Mouse (Mus musculus) embryonic stem cell, embryonic (primary cell): Measurements from ENCODE around the gene Ldhc.
"Not testable (repeated sequence)": the region's sequence is repeated elsewhere in the genome, so short reads cannot be mapped to it uniquely, and the experiment has no call there.

Experiments used
- CTCF ChIA-PET, 4 experiments: fragments of 300-600 bp in 2 of 4; fragments of 350-600 bp in 2 of 4; sonication (Branson Sonifier 250); formaldehyde crosslinking; loops; one replicate each; lab custom pipeline; 2022; ENCODE audit warnings: inconsistent platforms in 2 of 4; lab: Charles Lee
- POLR2A ChIA-PET, 4 experiments: fragments of 300-600 bp in 2 of 4; fragments of 350-600 bp in 2 of 4; sonication (Branson Sonifier 250); formaldehyde crosslinking; loops; one replicate each; lab custom pipeline; 2022; ENCODE audit warnings: antibody characterized with exemption in 4 of 4, inconsistent platforms in 1 of 4; lab: Charles Lee

Ldhc gene

GRCm38 (mm10) chr7:46855866-46856560 lies 5.0 kb upstream of the Ldhc start:
- ChIA-PET POLR2A (interaction anchor here in 3 of 4 experiments (0.5 to 4.8 kb wide), 30 partner anchors 9 to 794 kb away, joined by 3 to 44 read pairs (median 4); partner anchors contain the start of genes Gtf2h1 (in 1 of the 3), Hps5 (in 1 of the 3) and Sergef (in 1 of the 3)), CTCF (interaction anchor here in 2 of 4 experiments (0.6 to 1.1 kb wide), 6 partner anchors 9 to 1874 kb away, joined by 3 to 4 read pairs (median 3); partner anchors contain the start of gene Uevld (in 1 of the 2))

GRCm38 (mm10) chr7:46857436-46857835 lies 3.6 kb upstream of the Ldhc start:
- POLR2A ChIA-PET, result interaction anchor here in 3 of 4 experiments (0.6 to 4.8 kb wide), 8 partner anchors 12 to 156 kb away, joined by 3 to 44 read pairs (median 4); partner anchors contain the start of gene Saal1 (in 1 of the 3)
- CTCF ChIA-PET, result no interaction called here

DNA sequence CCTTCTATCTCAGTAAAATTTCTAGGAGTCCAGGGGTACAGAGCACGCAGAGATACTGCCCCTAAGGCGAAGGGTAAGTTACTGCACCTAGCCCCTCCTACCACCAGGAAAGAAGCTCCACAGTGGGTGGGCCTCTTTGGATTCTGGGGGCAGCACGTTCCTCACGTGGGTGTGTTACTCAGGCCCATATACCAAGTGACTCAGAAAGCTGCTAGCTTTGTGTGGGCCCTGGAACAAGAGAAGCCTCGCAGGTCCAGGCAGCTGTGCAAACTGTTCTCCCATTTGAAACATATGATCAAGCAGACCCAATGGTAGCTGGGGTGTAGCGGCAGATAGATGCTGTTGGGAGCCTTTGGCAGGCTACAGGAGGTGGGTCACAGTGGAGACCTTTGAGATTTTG lies 2.0 kb upstream of the Ldhc start:
- ChIA-PET POLR2A (interaction anchor here in 3 of 4 experiments (0.7 to 2.1 kb wide), 15 partner anchors 9 to 220 kb away, joined by 3 to 15 read pairs (median 3); partner anchors contain the start of genes Gtf2h1 (in 1 of the 3), Hps5 (in 1 of the 3) and Sergef (in 1 of the 3)), CTCF (interaction anchor here in 2 of 4 experiments (0.6 to 1.0 kb wide), 3 partner anchors 9 to 163 kb away, joined by 3 to 4 read pairs (median 3); no protein-coding TSS in a partner anchor)

DNA sequence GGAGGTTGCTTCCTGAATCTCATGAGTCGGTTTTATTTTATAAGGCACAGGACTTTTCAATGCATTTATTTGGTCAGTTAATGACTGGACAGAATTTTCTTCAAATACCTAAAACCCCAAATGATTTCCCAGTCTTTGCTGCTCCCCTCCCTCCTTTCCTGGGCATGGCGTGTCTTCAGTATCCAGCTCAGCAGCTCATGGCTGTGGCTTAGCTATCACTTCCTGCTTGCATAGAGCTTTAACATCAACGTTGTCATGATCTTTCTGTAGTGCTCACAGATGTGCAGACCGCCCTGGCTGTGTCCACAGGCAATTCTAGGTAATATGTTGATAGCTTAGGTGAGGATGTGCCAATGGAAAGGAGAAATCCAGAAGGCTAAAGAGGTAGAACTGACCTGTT lies 11.0 kb downstream of the Ldhc start:
- CTCF ChIA-PET, result no interaction called here
- POLR2A ChIA-PET, result interaction anchor here in 1 of 4 experiments (1.2 kb wide), 1 partner anchor 38 kb away, joined by 4 read pairs; no protein-coding TSS in a partner anchor

GRCm38 (mm10) chr7:46876841-46877240 lies 15.8 kb downstream of the Ldhc start:
- CTCF ChIA-PET, result no interaction called here
- POLR2A ChIA-PET, result interaction anchor here in 1 of 4 experiments (0.5 to 1.6 kb wide), 2 partner anchors 10 to 53 kb away, joined by 3 to 7 read pairs; no protein-coding TSS in a partner anchor

- POLR2A ChIA-PET, result interaction anchor here in 1 of 4 experiments (0.5 kb wide), 1 partner anchor 10 kb away, joined by 7 read pairs; no protein-coding TSS in a partner anchor
- CTCF ChIA-PET, result no interaction called here
Observed at GRCm38 (mm10) chr7:46877255-46877654, 16.3 kb downstream of the Ldhc start.

DNA sequence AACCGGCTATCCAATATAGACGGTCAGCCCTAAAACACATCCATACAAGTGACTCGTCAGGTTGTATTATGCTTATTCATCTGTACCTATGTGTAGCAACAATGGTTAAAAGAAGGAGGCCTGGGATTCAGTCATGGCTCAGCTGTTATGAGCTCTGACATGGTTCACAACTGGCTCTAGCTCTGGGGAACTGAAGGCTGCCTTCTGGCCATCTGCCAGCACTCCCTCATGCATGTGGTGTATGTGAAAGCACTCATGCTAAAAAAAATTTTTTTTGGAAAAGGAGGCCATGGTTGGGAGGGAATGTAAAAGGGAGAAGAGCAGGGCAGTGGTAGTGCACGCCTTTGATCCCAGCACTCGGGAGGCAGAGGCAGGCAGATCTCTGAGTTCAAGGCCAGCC lies 18.8 kb downstream of the Ldhc start:
- CTCF ChIA-PET, result interaction anchor here in 1 of 4 experiments (0.6 kb wide), 1 partner anchor 323 kb away, joined by 5 read pairs; no protein-coding TSS in a partner anchor
- POLR2A ChIA-PET, result interaction anchor here in 2 of 4 experiments (0.9 to 1.2 kb wide), 2 partner anchors 84 to 127 kb away, joined by 3 to 5 read pairs; no protein-coding TSS in a partner anchor

- CTCF ChIA-PET, result no interaction called here
- POLR2A ChIA-PET, result no interaction called here
Observed at GRCm38 (mm10) chr7:46880992-46881391, 20.0 kb downstream of the Ldhc start.

GRCm38 (mm10) chr7:46881941-46882340 lies 20.9 kb downstream of the Ldhc start:
- CTCF ChIA-PET, result not testable (repeated sequence)
- POLR2A ChIA-PET, result interaction anchor here in 1 of 4 experiments (0.7 kb wide), 1 partner anchor 22 kb away, joined by 3 read pairs; no protein-coding TSS in a partner anchor

DNA sequence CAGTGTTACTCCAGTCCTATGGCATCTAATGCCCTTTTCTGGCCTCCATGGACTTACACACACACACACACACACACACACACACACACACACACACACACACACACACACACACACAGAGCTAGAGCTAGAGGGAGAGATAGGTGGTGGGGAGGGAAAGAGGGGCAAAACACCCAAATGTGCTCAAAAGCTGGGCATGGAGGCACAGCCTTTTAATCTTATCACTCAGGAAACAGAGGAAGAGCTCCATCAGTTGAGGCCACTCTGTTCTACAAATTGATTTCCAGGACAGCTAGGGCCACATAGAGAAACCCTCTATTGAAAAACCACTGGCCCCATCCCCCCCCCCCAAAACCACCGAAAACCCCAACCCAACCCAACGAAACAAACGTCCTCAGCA lies 22.3 kb downstream of the Ldhc start:
- ChIA-PET POLR2A (interaction anchor here (0.6 to 1.5 kb wide), 12 partner anchors 10 to 273 kb away, joined by 3 to 9 read pairs (median 4); partner anchors contain the start of gene Tsg101 (in 1 of the 4)), CTCF (interaction anchor here in 2 of 4 experiments (0.6 to 0.7 kb wide), 5 partner anchors 18 to 180 kb away, joined by 3 to 11 read pairs (median 3); partner anchors contain the start of gene Saal1 (in 1 of the 2))

GRCm38 (mm10) chr7:46895511-46895910 lies 34.5 kb downstream of the Ldhc start:
- ChIA-PET CTCF (no interaction called here), POLR2A (interaction anchor here in 1 of 4 experiments (1.0 to 1.2 kb wide), 2 partner anchors 13 to 114 kb away, joined by 3 read pairs; no protein-coding TSS in a partner anchor)

- ChIA-PET POLR2A (interaction anchor here in 2 of 4 experiments (0.6 to 1.8 kb wide), 4 partner anchors 9 to 22 kb away, joined by 3 to 7 read pairs (median 4); no protein-coding TSS in a partner anchor), CTCF (interaction anchor here in 1 of 4 experiments (0.6 kb wide), 1 partner anchor 183 kb away, joined by 3 read pairs; no protein-coding TSS in a partner anchor)
Observed at GRCm38 (mm10) chr7:46899343-46899742, 38.3 kb downstream of the Ldhc start.

- ChIA-PET POLR2A (interaction anchor here in 2 of 4 experiments (0.5 to 0.9 kb wide), 2 partner anchors 8 to 26 kb away, joined by 3 to 9 read pairs; partner anchors contain the start of gene Tsg101 (in 1 of the 2)), CTCF (no interaction called here)
Observed at GRCm38 (mm10) chr7:46911250-46911649, 50.2 kb downstream of the Ldhc start.

GRCm38 (mm10) chr7:46916376-46916775 lies 55.4 kb downstream of the Ldhc start:
- CTCF ChIA-PET, result no interaction called here
- POLR2A ChIA-PET, result interaction anchor here in 1 of 4 experiments (1.5 kb wide), 1 partner anchor 35 kb away, joined by 4 read pairs; no protein-coding TSS in a partner anchor

GRCm38 (mm10) chr7:46918678-46919371 lies 57.8 kb downstream of the Ldhc start:
- CTCF ChIA-PET, result interaction anchor here in 1 of 4 experiments (0.6 kb wide), 1 partner anchor 199 kb away, joined by 3 read pairs; no protein-coding TSS in a partner anchor
- POLR2A ChIA-PET, result interaction anchor here (0.6 to 2.2 kb wide), 14 partner anchors 8 to 173 kb away, joined by 3 to 12 read pairs (median 4); partner anchors contain the start of gene Uevld (in 2 of the 4)

DNA sequence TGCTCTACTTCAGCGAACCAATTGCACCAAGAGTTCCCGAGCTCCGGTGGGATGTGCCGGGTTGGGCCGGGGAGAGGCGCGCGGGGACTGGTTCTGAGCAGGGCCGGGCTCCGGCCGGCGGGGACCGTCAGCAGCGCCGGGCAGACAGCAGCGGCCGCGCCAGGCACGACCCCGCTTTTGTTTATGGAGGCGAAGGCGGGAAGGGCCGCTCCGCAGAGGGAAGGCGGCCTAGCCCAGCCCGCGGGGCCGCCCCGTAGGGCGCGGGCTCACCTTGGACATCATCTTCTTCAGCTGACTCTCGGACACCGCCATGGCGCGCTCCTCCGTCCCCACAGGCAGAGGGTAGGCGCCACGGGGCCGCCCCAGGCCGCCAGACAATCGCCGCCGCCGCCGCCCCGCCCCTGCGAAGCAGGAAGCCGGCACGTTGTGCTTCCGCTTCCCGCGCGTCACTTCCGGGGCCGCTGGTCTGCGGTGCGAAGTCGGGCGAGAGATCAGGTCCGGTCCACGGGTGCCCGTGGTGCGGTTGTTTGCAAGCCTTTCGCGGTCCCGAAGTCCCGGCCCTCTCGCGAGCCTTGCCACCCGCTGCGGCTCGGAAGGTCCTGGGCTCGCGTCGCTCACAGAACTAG lies 58.7 kb downstream of the Ldhc start, which contains the start of gene Tsg101:
Tsg101 (minus strand) TSS at position 419 of the 626 bp plus-strand sequence.
- POLR2A ChIA-PET, result interaction anchor here (0.6 to 2.2 kb wide), 17 partner anchors 9 to 89 kb away, joined by 3 to 12 read pairs (median 4); partner anchors contain the start of gene Uevld (in 2 of the 4)
- CTCF ChIA-PET, result interaction anchor here in 1 of 4 experiments (0.6 kb wide), 1 partner anchor 200 kb away, joined by 3 read pairs; no protein-coding TSS in a partner anchor

DNA sequence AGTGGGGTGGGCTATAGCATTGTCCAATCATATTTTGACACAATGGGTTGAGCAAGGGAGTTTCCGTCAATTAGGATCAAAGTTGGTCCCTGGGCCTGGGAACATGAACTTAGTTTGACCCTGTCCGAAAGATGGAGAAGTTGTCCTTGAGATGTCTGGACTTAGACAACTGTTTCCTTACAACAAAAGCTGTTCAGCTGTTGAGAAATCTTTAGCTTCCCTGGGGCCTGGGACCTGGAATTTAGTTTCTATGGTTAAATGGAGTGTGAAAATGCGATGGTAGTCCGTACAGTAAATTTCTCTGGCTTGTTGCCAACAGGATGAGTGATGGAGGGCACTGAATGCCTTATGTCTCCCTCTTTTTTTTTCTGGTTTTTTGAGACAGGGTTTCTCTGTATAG lies 61.1 kb downstream of the Ldhc start:
- ChIA-PET CTCF (interaction anchor here in 1 of 4 experiments (0.6 kb wide), 1 partner anchor 14 kb away, joined by 3 read pairs; no protein-coding TSS in a partner anchor), POLR2A (interaction anchor here in 1 of 4 experiments (0.6 to 1.2 kb wide), 2 partner anchors 160 to 1978 kb away, joined by 3 to 7 read pairs; no protein-coding TSS in a partner anchor)
